Mouse (Mus musculus): ENCODE measurements at regions not wholly inside any gene's neighbourhood (a gene's known extent, or its start where the extent isn't known, plus 50 kb on each side); places are given as distances from the start of the nearest gene placed in this dataset.

- Histone ChIP-seq H3K9me3 (replicated peaks; ENCODE audit: low read length) (no peaks in the 10 kb centered on the region), H3K27me3 (replicated peaks) (no peaks in the 10 kb centered on the region), H3K79me2 (replicated peaks; ENCODE audit: control insufficient read depth, extremely low read depth, insufficient read depth, poor library complexity, severe bottlenecking) (peaks cover 99% of the 10 kb centered on the region), H3K36me3 (replicated peaks in 1 of 2; ENCODE audit: control insufficient read depth in 1 of 2, insufficient read depth in 1 of 2, low read length in 1 of 2) (peaks cover 50 to 99% of the 10 kb centered on the region in 2 experiments), H3K27ac (ENCODE audit: insufficient read depth, low read depth) (no peak overlapping the region), H3K9ac (ENCODE audit: insufficient read depth, low read depth) (no peak overlapping the region), H3K4me3 (replicated peaks in 1 of 3; ENCODE audit: low read depth in 2 of 3, low read length in 2 of 3, poor library complexity in 1 of 3) (no peak overlapping the region), H3K4me1 (ENCODE audit: control insufficient read depth in 1 of 2, insufficient read depth in 2 of 2) (peaks cover 43 to 99% of the 10 kb centered on the region in 2 experiments), H3K4me2 (ENCODE audit: insufficient read depth, low read depth, poor library complexity, severe bottlenecking) (no peak overlapping the region)
- dilution Hi-C loops (cut with MboI; ENCODE audit: extremely low pct_ligation_motif_present, extremely low pct_unique_long_range_greater_than_20kb, low sequenced_read_pairs) = no loop called here
- in situ Hi-C loops (cut with MboI; ENCODE audit: low pct_ligation_motif_present, low pct_unique_long_range_greater_than_20kb, low sequenced_read_pairs) = no loop called here
- DNase-seq (ENCODE audit: extremely low read depth) = no peak
- TF ChIP-seq E2F4 (IDR thresholded peaks at IDR 0.05; ENCODE audit: insufficient replicate concordance, low read depth, low read length) (no peak), POLR2AphosphoS2 (IDR thresholded peaks at IDR 0.05; ENCODE audit: low read depth, low read length) (no peak), IRF4 (IDR thresholded peaks at IDR 0.05; ENCODE audit: low read depth, low read length) (no peak), MEF2A (IDR thresholded peaks at IDR 0.05; ENCODE audit: borderline replicate concordance, low read depth, low read length) (no peak), ZKSCAN1 (IDR thresholded peaks at IDR 0.05; ENCODE audit: borderline replicate concordance, low read depth, low read length) (no peak), BHLHE40 (IDR thresholded peaks at IDR 0.05; ENCODE audit: low read depth, low read length) (no peak)
Observed at GRCm38 (mm10) chr15:62131686-62132085, 1208.9 kb upstream of the A1bg start.

GRCm38 (mm10) chr15:62130530-62130929 lies 1207.7 kb upstream of the A1bg start:
- Histone ChIP-seq H3K27ac (ENCODE audit: insufficient read depth, low read depth) (no peak overlapping the region), H3K4me1 (ENCODE audit: control insufficient read depth in 1 of 2, insufficient read depth in 2 of 2) (peaks cover 45 to 98% of the 10 kb centered on the region in 2 experiments), H3K4me2 (ENCODE audit: insufficient read depth, low read depth, poor library complexity, severe bottlenecking) (no peak overlapping the region), H3K36me3 (replicated peaks in 1 of 2; ENCODE audit: control insufficient read depth in 1 of 2, insufficient read depth in 1 of 2, low read length in 1 of 2) (peaks cover 59 to 98% of the 10 kb centered on the region in 2 experiments), H3K4me3 (replicated peaks in 1 of 3; ENCODE audit: low read depth in 2 of 3, low read length in 2 of 3, poor library complexity in 1 of 3) (no peak overlapping the region), H3K27me3 (replicated peaks) (no peaks in the 10 kb centered on the region), H3K9ac (ENCODE audit: insufficient read depth, low read depth) (no peak overlapping the region), H3K79me2 (replicated peaks; ENCODE audit: control insufficient read depth, extremely low read depth, insufficient read depth, poor library complexity, severe bottlenecking) (peaks cover 98% of the 10 kb centered on the region), H3K9me3 (replicated peaks; ENCODE audit: low read length) (no peaks in the 10 kb centered on the region)
- in situ Hi-C loops (cut with MboI; ENCODE audit: low pct_ligation_motif_present, low pct_unique_long_range_greater_than_20kb, low sequenced_read_pairs) (no loop called here), dilution Hi-C loops (cut with MboI; ENCODE audit: extremely low pct_ligation_motif_present, extremely low pct_unique_long_range_greater_than_20kb, low sequenced_read_pairs) (no loop called here)
- no peak for DNase-seq (ENCODE audit: extremely low read depth)
- TF ChIP-seq CHD2 (IDR thresholded peaks at IDR 0.05; ENCODE audit: low read length) (no peak), SIN3A (IDR thresholded peaks at IDR 0.05; ENCODE audit: low read length) (no peak), TCF12 (IDR thresholded peaks at IDR 0.05; ENCODE audit: low read depth, low read length) (no peak), MAX (IDR thresholded peaks at IDR 0.05; ENCODE audit: low read length) (no peak), ZNF384 (IDR thresholded peaks at IDR 0.05; ENCODE audit: low read depth, low read length) (no peak), RAD21 (IDR thresholded peaks at IDR 0.05; ENCODE audit: low read depth, low read length) (no peak), IRF4 (IDR thresholded peaks at IDR 0.05; ENCODE audit: low read depth, low read length) (no peak), RCOR1 (conservative IDR thresholded peaks at IDR 0.05; ENCODE audit: low read depth, low read length) (no peak), MAZ (IDR thresholded peaks at IDR 0.05; ENCODE audit: low read depth, low read length) (no peak), EP300 (IDR thresholded peaks at IDR 0.05; ENCODE audit: low read length) (no peak), HCFC1 (IDR thresholded peaks at IDR 0.05; ENCODE audit: low read depth, low read length) (no peak)
